Mouse (Mus musculus) B cell, adult (primary cell): Measurements from ENCODE around the gene Gm49320. TPM values are rescaled to one million over a fixed set of nuclear protein-coding genes. Genes with fewer than 3 reads are reported as not detected.

ENCODE experiments used
- total RNA-seq: library from RNA; stranded (reverse); gene quantifications from 4 replicates; pipeline ENCODE4 v1.2.4, GENCODE M21; 2023; ENCODE audit not compliant: inconsistent age

Gene Gm49320
- 0.64 TPM in 1 of 4 replicates, not detected in the others for total RNA-seq

GRCm38 (mm10) chr8:4238434-4239192, at the start of gene Gm49320, which contains the start of gene Map2k7:
TSS of gene Gm49320 (plus strand) at chr8:4238865.
TSS of gene Map2k7 (plus strand) at chr8:4238740.

DNA sequence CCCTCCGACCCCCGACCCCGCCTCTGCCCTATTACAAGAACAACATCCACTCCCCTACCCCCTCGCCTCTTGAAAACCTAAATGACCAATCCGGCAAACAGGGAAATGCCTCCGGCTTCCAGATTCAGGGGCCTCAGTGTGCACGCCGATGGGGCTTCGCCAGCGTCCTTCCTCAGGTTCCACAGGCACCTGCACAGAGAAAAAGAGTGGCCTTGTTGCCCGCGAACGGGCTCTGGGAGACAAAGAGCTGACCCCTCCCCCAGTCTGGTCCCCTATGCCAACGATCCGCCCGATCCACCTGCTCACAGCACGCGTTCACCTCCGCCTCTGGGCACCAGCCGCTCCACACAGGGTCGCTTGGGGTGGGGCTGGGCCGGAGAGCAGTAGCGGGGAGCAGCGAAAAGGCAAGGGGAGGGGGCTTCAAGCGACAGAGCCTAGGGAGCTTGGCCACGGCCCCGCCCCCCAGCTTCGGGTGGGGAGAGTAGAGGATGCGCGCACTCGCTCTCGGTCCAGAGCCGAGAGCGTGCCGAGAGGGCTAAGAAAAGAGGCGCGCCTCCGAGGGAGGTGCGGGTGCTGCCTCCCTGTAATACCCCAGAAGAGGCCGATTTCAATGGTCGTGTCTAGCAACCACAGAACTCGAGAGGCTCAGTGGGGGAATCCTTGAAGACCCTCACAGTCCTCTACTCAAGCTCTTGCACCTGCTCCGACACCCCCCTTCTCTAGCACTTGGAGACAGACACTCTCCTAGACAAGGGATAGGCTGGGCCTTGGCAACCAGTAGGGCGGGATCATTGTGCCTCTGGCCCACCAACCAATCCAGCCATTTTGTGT, 21.7 kb upstream of the Gm49320 start, which contains the start of gene Prr36:
TSS of gene Prr36 (minus strand) at position 669 of the 831 bp plus-strand sequence.

GRCm38 (mm10) chr8:4226739-4227347, 11.8 kb upstream of the Gm49320 start, which contains the start of gene Lrrc8e:
TSS of gene Lrrc8e (plus strand) at chr8:4226827.

DNA sequence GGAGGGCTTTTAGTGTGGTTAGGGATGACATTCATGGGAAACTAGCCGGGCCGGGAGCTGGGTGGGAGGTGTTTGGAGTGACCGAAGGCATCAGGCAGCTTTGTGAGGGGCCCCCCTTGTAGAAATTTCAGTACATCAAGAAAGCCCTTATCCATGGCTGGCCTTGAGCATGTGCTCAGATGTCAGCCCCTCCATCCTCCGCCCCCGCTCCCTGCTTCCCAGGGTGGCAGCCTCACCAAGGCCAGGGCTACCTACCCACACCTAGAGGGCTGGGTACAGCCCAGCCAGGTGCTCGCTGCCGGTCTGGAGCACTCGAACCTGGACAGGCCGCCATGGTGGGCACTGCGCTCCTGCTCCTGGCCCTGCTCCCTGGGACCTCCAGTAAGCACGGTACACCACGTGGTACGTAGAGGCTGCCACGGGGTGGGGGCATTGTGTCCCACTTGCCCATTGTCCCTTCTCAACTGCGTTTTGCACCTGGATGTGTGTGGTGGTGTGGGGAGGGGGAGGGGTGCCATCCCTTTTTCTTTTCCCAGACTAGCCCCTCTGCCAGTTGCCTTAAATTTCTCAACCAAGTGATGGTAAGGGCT, 9.4 kb downstream of the Gm49320 start, which contains the start of gene Tgfbr3l:
TSS of gene Tgfbr3l (plus strand) at position 264 of the 590 bp plus-strand sequence.

DNA sequence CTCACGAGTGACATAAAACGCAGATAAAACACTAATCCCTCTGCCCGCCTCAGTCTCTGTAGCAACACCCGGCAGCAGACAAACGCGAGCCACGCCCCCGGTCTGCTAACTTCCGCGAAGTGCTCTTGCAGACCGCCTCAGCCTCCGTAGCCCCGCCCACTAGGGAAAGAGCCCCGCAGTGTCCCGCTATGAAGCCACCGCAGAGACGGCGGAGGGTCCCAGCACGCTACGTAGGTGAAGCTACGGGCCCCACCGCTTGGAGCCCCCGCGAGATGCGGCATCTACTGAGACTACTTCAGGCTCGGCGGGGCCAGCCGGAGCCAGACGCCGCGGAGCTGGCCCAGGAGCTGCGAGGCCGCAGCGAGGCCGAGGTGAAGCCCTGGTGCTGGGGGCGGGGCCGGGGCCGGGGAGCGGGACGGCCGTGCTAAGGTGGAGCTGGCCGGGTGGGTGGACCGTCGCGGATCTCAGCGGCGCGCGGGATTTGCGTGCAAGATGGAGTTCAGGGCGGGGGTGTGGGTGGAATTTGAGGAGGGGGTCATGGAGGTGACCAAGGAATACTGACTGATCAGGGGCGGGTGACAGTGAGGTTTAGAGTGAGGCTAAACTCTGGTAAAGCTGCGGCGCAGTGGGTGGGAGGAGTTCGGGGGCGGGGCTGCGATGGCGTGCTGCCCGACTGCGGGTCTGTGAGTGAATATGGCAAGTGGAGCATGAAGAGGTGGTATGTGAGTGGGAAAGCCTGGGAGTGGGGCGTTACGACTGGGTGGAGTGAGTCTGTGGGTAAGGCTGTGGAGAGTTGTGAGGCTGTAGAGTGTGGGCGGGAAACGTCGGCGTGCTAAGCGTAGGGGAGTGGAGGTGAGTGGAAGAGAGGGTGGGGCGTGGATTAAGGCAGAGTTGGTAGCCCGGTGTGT, 14.5 kb downstream of the Gm49320 start, which contains the start of gene Snapc2:
TSS of gene Snapc2 (plus strand) at position 147 of the 908 bp plus-strand sequence.

GRCm38 (mm10) chr8:4259125-4259804, 20.6 kb downstream of the Gm49320 start, which contains the start of gene Ctxn1:
TSS of gene Ctxn1 (minus strand) at chr8:4259274.

DNA sequence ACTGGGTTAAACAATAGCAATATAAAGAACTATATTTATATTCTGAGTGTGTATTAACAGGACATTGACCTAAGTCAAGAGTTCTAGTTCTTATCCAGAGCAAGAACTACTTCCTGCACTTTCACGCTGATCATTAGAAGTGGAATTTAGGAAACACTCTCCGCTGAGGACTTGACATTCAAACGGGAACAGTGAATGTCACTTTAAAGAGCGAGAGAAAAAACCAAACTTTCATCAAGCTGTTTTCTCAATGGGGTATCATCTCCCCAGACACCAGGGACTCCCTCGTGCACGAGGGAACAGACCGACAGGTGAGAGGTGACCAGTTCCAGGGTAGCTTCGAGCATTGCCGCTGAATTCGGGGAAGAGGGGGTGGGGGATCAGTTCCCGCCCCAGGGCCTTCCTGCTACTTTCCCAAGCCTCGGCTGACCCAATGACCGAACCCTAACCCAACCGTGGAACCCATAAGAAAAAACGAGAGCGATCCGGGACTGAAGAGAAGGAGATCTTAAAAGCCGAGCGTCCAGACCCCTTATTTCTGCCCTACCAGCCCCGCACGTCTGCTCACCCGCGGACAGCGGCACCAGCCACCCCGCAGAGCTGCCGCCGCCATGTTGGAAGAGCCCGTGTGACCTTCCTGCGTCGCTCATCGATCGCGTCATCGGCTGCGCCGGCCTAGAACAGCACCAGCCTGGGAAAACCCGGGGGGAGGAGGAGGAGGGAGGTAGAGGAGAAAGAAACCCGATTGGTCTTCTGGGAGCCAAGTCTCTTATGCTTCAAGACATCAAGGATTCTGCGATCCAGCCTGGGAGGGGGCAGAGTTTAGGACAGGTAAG, 36.8 kb downstream of the Gm49320 start, which contains the start of gene Timm44:
TSS of gene Timm44 (minus strand) at position 639 of the 836 bp plus-strand sequence.

Other genes starting within 250 kb of the Gm49320 start
- gene Cd209f, start 133.0 kb upstream of the Gm49320 start, total RNA-seq, result not detected in 4 replicates
- not detected in 4 replicates for gene Cd209g, start 104.8 kb upstream of the Gm49320 start, total RNA-seq
- gene Evi5l, start 72.3 kb upstream of the Gm49320 start, total RNA-seq, result 27.0 to 34.1 TPM (median 29.8 TPM) in 4 replicates
- gene Prr36, start 21.4 kb upstream of the Gm49320 start, total RNA-seq, result 0.12 to 0.16 TPM in 2 of 4 replicates, not detected in the others
- not detected in 4 replicates for gene Lrrc8e, start 12.0 kb upstream of the Gm49320 start, total RNA-seq
- 109 to 125 TPM (median 120 TPM) in 4 replicates for gene Map2k7, start 125 bp upstream of the Gm49320 start, total RNA-seq
- 20.5 to 22.4 TPM (median 21.2 TPM) in 4 replicates for gene Tgfbr3l, start 9.3 kb downstream of the Gm49320 start, total RNA-seq
- gene Snapc2, start 14.2 kb downstream of the Gm49320 start, total RNA-seq, result 9.8 to 16.0 TPM (median 12.8 TPM) in 4 replicates
- 0.57 to 1.4 TPM (median 0.88 TPM) in 4 replicates for gene Ctxn1, start 20.4 kb downstream of the Gm49320 start, total RNA-seq
- gene Timm44, start 37.0 kb downstream of the Gm49320 start, total RNA-seq, result 75.1 to 81.2 TPM (median 77.5 TPM) in 4 replicates
- gene Ccl25, start 86.3 kb downstream of the Gm49320 start, total RNA-seq, result 11.8 to 14.9 TPM (median 13.3 TPM) in 4 replicates
- gene Elavl1, start 86.5 kb downstream of the Gm49320 start, total RNA-seq, result 96.1 to 104 TPM (median 97.4 TPM) in 4 replicates